Mouse (Mus musculus) C2C12 (cell line): ENCODE results near the gene Slfn4. TPM values are rescaled to one million over a fixed set of nuclear protein-coding genes. Genes with fewer than 3 reads are reported as not detected.
"Not testable (repeated sequence)": the region's sequence is repeated elsewhere in the genome, so short reads cannot be mapped to it uniquely, and the experiment has no call there.

Experiments used
- H3K27me3 ChIP-seq: one replicate; pipeline ENCODE4 v1.6.1; 2011; ENCODE audit not compliant: control insufficient read depth, insufficient read depth, insufficient read length
- H3K36me3 ChIP-seq: one replicate; pipeline ENCODE4 v1.6.1; 2011; ENCODE audit not compliant: control insufficient read depth, insufficient read depth
- H3K4me3 ChIP-seq: one replicate; pipeline ENCODE4 v1.5.1; 2011; ENCODE audit warnings: mild to moderate bottlenecking, control low read depth; ENCODE audit not compliant: poor library complexity, insufficient read depth, severe bottlenecking
- H3K79me2 ChIP-seq: one replicate; pipeline ENCODE4 v1.6.1; 2011; ENCODE audit not compliant: control insufficient read depth, insufficient read depth
- H3K79me3 ChIP-seq: one replicate; pipeline ENCODE4 v1.6.1; 2011; ENCODE audit warnings: low read depth, control low read depth
- H3ac ChIP-seq: one replicate; pipeline ENCODE3; 2011; ENCODE audit warnings: low read depth; ENCODE audit not compliant: control insufficient read depth, insufficient read length
- CEBPB ChIP-seq: IDR thresholded peaks from one replicate; pipeline ENCODE4 v1.6.1; 2011; ENCODE audit warnings: low read depth, mild to moderate bottlenecking, control low read depth, moderate library complexity
- CTCF ChIP-seq: IDR thresholded peaks from one replicate; pipeline ENCODE4 v1.5.1; 2011; ENCODE audit not compliant: control insufficient read depth, insufficient read depth, insufficient read length
- FOSL1 ChIP-seq: IDR thresholded peaks from one replicate; pipeline ENCODE4 v1.8.0; 2011; ENCODE audit warnings: mild to moderate bottlenecking, low read length; ENCODE audit not compliant: poor library complexity, insufficient read depth, severe bottlenecking
- MAX ChIP-seq: IDR thresholded peaks from one replicate; pipeline ENCODE4 v1.6.1; 2011; ENCODE audit warnings: mild to moderate bottlenecking, control low read depth
- MYOD1 ChIP-seq: IDR thresholded peaks from one replicate; pipeline ENCODE4 v1.6.1; 2011; ENCODE audit warnings: low read depth; ENCODE audit not compliant: control insufficient read depth, insufficient read length
- MYOG ChIP-seq: IDR thresholded peaks from one replicate; pipeline ENCODE4 v1.6.1; 2011; ENCODE audit not compliant: control insufficient read depth, insufficient read length; ENCODE audit errors: extremely low read depth
- USF1 ChIP-seq: IDR thresholded peaks from one replicate; pipeline ENCODE4 v1.6.1; 2011; ENCODE audit warnings: low read depth, mild to moderate bottlenecking, control low read depth, moderate library complexity
- polyA plus RNA-seq: library from polyadenylated mRNA; unstranded; fragments of >200 nt; fragmentation: generic; extraction: Trizol; gene quantifications from one replicate; pipeline ENCODE4 v1.2.1, GENCODE M21; 2012; ENCODE audit warnings: missing spikeins

The Slfn4 gene
- polyA plus RNA-seq, 1 experiment, result not detected

- Histone ChIP-seq H3K36me3 (no peaks in the 10 kb centered on the region), H3K79me2 (no peaks in the 10 kb centered on the region), H3K79me3 (no peaks in the 10 kb centered on the region), H3K4me3 (no peak overlapping the region), H3K27me3 (no peaks in the 10 kb centered on the region), H3ac (no peak overlapping the region)
- no peak for TF ChIP-seq USF1
- TF ChIP-seq MYOD1, result no peak
- TF ChIP-seq CTCF, result no peak
- no peak for TF ChIP-seq MYOG
- no peak for TF ChIP-seq MAX
- no peak for TF ChIP-seq FOSL1
- TF ChIP-seq CEBPB, result no peak
Measured at GRCm38 (mm10) chr11:83205002-83205401, 30.0 kb downstream of the Slfn4 start.

GRCm38 (mm10) chr11:83216119-83216518, 41.1 kb downstream of the Slfn4 start:
- Histone ChIP-seq H3K27me3 (no peaks in the 10 kb centered on the region), H3K4me3 (no peak overlapping the region), H3K36me3 (no peaks in the 10 kb centered on the region), H3ac (no peak overlapping the region), H3K79me3 (no peaks in the 10 kb centered on the region), H3K79me2 (no peaks in the 10 kb centered on the region)
- TF ChIP-seq MAX, result no peak
- no peak for TF ChIP-seq USF1
- no peak for TF ChIP-seq CTCF
- TF ChIP-seq MYOG, result no peak
- no peak for TF ChIP-seq MYOD1
- TF ChIP-seq FOSL1, result no peak
- TF ChIP-seq CEBPB, result no peak

- Histone ChIP-seq H3K4me3 (no peak overlapping the region), H3K36me3 (no peaks in the 10 kb centered on the region), H3K27me3 (no peaks in the 10 kb centered on the region), H3K79me2 (peaks cover 21% of the 10 kb centered on the region), H3ac (no peak overlapping the region), H3K79me3 (peaks cover 12% of the 10 kb centered on the region)
- TF ChIP-seq CEBPB, result peak; percentile 78
- TF ChIP-seq CTCF, result no peak
Measured at GRCm38 (mm10) chr11:83221328-83221877, 46.4 kb downstream of the Slfn4 start.

GRCm38 (mm10) chr11:83223367-83223766, 48.4 kb downstream of the Slfn4 start:
- Histone ChIP-seq H3K27me3 (peaks cover 4% of the 10 kb centered on the region), H3K36me3 (no peaks in the 10 kb centered on the region), H3K79me3 (peaks cover 21% of the 10 kb centered on the region), H3ac (no peak overlapping the region), H3K4me3 (peak overlapping the region; percentile 11), H3K79me2 (peaks cover 41% of the 10 kb centered on the region)
- no peak for TF ChIP-seq USF1
- no peak for TF ChIP-seq MYOG
- TF ChIP-seq MYOD1, result no peak
- TF ChIP-seq CTCF, result no peak
- no peak for TF ChIP-seq MAX
- TF ChIP-seq CEBPB, result no peak

GRCm38 (mm10) chr11:83223793-83224192, 48.8 kb downstream of the Slfn4 start:
- Histone ChIP-seq H3K79me2 (peaks cover 45% of the 10 kb centered on the region), H3K79me3 (peaks cover 24% of the 10 kb centered on the region)
- H3ac ChIP-seq, H3K36me3 ChIP-seq, H3K27me3 ChIP-seq, H3K4me3 ChIP-seq: not testable (repeated sequence)

- TF ChIP-seq CEBPB, result no peak
- no peak for TF ChIP-seq MYOD1
- no peak for TF ChIP-seq CTCF
- no peak for TF ChIP-seq MYOG
- TF ChIP-seq USF1, result no peak
- TF ChIP-seq MAX, result no peak
- no peaks in the 10 kb centered on the region for H3K36me3 ChIP-seq
- H3K79me2 ChIP-seq, result peaks cover 49% of the 10 kb centered on the region
- H3K27me3 ChIP-seq, result peaks cover 4% of the 10 kb centered on the region
- H3K4me3 ChIP-seq, result peak overlapping the region; percentile 48
- peaks cover 25% of the 10 kb centered on the region for H3K79me3 ChIP-seq
- no peak overlapping the region for H3ac ChIP-seq
Measured at GRCm38 (mm10) chr11:83224217-83224616, 49.2 kb downstream of the Slfn4 start.

- no peaks in the 10 kb centered on the region for H3K36me3 ChIP-seq
- H3K79me3 ChIP-seq, result peaks cover 25% of the 10 kb centered on the region
- H3K4me3 ChIP-seq, result peak overlapping the region; percentile 48
- TF ChIP-seq MYOD1, result no peak
- H3K27me3 ChIP-seq, result peaks cover 4% of the 10 kb centered on the region
- no peak overlapping the region for H3ac ChIP-seq
- peaks cover 54% of the 10 kb centered on the region for H3K79me2 ChIP-seq
Measured at GRCm38 (mm10) chr11:83224750-83225149, 49.8 kb downstream of the Slfn4 start.
